Mouse (Mus musculus): ENCODE measurements around the gene Gm21970. TPM values are rescaled to one million over a fixed set of nuclear protein-coding genes. Genes with fewer than 3 reads are reported as not detected.

Gm21970 gene
- polyA plus RNA-seq, 1 experiment: not detected

DNA sequence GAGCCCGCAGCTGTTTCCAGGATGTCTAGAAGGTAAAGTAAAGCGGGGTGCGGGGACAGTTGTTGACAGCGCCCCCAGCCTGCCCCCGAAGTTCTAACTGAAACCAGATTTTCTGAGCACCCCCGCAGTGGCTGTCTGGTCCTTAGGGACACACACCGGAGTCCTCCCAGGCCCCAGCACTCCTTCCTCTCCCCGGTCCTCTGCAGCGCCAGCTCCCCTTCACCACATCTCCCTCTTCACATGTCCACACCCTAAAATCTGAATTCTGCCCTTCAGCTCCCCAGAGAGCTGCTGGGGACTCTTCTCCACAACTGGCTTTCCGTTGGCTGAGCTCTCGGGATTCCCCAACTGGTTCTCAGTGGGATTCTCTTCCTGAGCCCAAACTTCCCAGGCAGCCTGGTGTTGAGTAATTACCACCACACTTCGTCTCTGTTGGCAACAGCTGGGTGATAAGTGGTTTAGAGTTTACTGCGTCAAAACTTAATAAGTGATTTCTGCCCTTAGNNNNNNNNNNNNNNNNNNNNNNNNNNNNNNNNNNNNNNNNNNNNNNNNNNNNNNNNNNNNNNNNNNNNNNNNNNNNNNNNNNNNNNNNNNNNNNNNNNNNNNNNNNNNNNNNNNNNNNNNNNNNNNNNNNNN is 15.2 kb downstream of the Gm21970 start:
- Histone ChIP-seq H3K4me3 (ENCODE audit: insufficient read depth, low read length) (peak overlapping the region; percentile 79), H3K4me1 (ENCODE audit: control insufficient read depth, insufficient read depth, low read length) (peaks cover 40% of the 10 kb centered on the region), H3K27ac (ENCODE audit: insufficient read depth, low read depth, low read length) (peak overlapping the region; percentile 99)
- no peak for TF ChIP-seq POLR2A (IDR thresholded peaks at IDR 0.05; ENCODE audit: borderline replicate concordance, low read depth, low read length)
- no peak for TF ChIP-seq CTCF (IDR thresholded peaks at IDR 0.05; ENCODE audit: low read depth, low read length)

GRCm38 (mm10) chr16:91413102-91413844 is 21.8 kb downstream of the Gm21970 start:
- H3K4me1 ChIP-seq (ENCODE audit: control insufficient read depth, insufficient read depth, low read length): peaks cover 77% of the 10 kb centered on the region
- TF ChIP-seq POLR2A (IDR thresholded peaks at IDR 0.05; ENCODE audit: borderline replicate concordance, low read depth, low read length): no peak
- TF ChIP-seq CTCF (IDR thresholded peaks at IDR 0.05; ENCODE audit: low read depth, low read length): no peak
- no peak overlapping the region for H3K4me3 ChIP-seq (ENCODE audit: insufficient read depth, low read length)
- peak overlapping the region; percentile 78 for H3K27ac ChIP-seq (ENCODE audit: insufficient read depth, low read depth, low read length)

DNA sequence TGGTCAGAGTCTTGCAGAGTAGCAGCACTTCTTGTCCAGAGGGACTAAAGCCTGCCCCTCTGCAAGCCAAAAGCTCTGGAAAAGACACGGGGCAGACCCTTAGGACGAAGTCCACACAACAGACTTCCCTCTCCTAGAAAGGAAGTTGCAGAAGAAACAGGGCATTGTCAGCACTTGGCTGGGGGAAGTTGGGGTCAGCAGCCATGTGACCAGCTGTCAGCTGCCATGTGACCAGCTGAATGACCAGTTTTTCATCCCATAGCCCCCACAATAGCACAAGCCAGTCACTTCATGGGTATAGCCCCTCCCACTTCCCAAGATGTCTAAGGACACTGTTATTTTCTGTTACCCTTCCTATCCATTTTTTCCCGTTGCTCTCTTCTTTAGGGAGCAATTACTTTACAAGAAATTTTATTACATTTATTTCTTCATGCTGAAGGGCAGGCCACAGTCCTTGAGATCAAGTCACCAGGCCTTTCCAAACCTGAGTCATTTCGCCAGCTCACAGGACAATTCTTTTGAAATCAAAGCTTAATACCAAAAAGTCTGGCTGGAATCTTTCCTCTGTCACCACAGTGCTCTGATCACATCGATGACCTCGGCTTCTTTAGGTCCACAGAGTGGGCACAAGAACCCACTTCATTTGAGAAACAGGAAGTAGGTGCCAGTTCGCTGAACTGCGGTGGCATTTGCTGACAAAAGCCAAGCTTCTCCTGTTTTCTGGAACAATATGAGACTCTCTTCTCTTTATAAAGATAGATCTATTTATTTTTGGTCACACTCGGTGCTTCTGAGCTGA is 24.1 kb downstream of the Gm21970 start:
- Histone ChIP-seq H3K4me3 (ENCODE audit: insufficient read depth, low read length) (no peak overlapping the region), H3K4me1 (ENCODE audit: control insufficient read depth, insufficient read depth, low read length) (peaks cover 60% of the 10 kb centered on the region), H3K27ac (ENCODE audit: insufficient read depth, low read depth, low read length) (peak overlapping the region; percentile 99)
- TF ChIP-seq CTCF (IDR thresholded peaks at IDR 0.05; ENCODE audit: low read depth, low read length) (no peak), POLR2A (IDR thresholded peaks at IDR 0.05; ENCODE audit: borderline replicate concordance, low read depth, low read length) (no peak)

DNA sequence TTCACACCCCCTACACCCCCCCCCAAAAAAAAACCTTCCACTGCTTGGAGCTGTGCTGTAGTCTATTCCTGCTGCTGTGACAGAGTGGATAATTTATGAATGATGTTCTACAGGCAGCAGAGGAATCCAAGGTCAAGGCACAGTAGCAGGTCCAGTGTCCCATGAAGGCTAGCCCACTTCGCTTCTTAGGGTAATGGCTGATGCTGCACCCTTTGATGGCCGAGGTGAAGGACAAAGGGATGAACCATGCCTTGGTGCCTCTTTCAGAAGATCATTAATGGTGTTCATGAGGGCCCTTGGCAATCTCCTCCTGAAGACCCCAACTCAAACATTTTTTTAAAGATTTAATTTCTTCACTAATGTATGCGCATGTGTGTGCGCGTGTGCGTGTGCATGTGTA is 24.8 kb downstream of the Gm21970 start:
- peaks cover 53% of the 10 kb centered on the region for H3K4me1 ChIP-seq (ENCODE audit: control insufficient read depth, insufficient read depth, low read length)
- no peak for TF ChIP-seq POLR2A (IDR thresholded peaks at IDR 0.05; ENCODE audit: borderline replicate concordance, low read depth, low read length)
- no peak for TF ChIP-seq CTCF (IDR thresholded peaks at IDR 0.05; ENCODE audit: low read depth, low read length)
- H3K27ac ChIP-seq (ENCODE audit: insufficient read depth, low read depth, low read length): peak overlapping the region; percentile 99
- H3K4me3 ChIP-seq (ENCODE audit: insufficient read depth, low read length): no peak overlapping the region

- Histone ChIP-seq H3K4me1 (ENCODE audit: control insufficient read depth, insufficient read depth, low read length) (peaks cover 48% of the 10 kb centered on the region), H3K4me3 (ENCODE audit: insufficient read depth, low read length) (no peak overlapping the region), H3K27ac (ENCODE audit: insufficient read depth, low read depth, low read length) (peak overlapping the region; percentile 99)
- TF ChIP-seq CTCF (IDR thresholded peaks at IDR 0.05; ENCODE audit: low read depth, low read length) (no peak), POLR2A (IDR thresholded peaks at IDR 0.05; ENCODE audit: borderline replicate concordance, low read depth, low read length) (no peak)
Measured at GRCm38 (mm10) chr16:91416938-91417337, 25.4 kb downstream of the Gm21970 start.

DNA sequence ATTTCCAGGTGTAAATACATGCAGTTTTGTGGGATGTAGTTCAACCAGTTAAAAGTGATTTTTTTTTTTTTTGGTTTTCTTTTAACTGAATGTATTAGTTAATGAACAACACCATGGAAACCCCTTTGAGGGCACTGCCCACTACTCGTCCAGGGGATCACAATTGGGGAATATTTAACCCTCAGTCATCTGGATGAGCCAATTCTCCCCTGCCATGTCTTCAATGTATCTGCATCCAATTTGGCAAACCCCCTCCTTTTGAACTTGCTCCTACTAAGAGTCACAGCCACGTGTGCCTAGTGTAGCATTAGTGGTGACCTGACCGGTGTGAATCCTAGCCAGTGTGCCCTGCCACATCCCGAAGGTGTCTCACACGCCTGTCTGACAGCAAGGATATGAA is 27.0 kb downstream of the Gm21970 start:
- Histone ChIP-seq H3K4me1 (ENCODE audit: control insufficient read depth, insufficient read depth, low read length) (peaks cover 33% of the 10 kb centered on the region), H3K4me3 (ENCODE audit: insufficient read depth, low read length) (no peak overlapping the region), H3K27ac (ENCODE audit: insufficient read depth, low read depth, low read length) (no peak overlapping the region)
- TF ChIP-seq CTCF (IDR thresholded peaks at IDR 0.05; ENCODE audit: low read depth, low read length): no peak
- TF ChIP-seq POLR2A (IDR thresholded peaks at IDR 0.05; ENCODE audit: borderline replicate concordance, low read depth, low read length): no peak

DNA sequence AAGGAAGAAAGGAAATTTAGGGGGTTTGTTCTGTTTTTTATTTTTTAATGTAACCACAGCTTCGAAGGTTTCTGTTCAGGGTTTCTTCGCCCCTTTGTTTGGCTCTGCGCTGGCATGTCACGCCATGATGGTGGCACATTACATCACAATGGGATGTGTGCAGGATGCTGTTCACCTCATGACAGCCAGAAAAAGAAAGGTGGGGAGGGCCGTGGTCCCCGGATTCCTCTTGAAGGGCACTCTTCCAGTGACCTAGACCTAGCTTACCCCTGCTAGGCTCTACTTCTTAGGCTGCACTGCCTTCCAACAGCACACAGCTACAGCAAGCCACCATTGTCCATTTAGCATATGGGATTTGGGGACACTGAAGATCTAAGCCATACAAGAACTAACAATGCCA is 34.3 kb downstream of the Gm21970 start:
- H3K4me1 ChIP-seq (ENCODE audit: control insufficient read depth, insufficient read depth, low read length): peaks cover 3% of the 10 kb centered on the region; the same call in 1 of the 2 replicates
- no peak overlapping the region for H3K4me3 ChIP-seq (ENCODE audit: insufficient read depth, low read length)
- TF ChIP-seq POLR2A (IDR thresholded peaks at IDR 0.05; ENCODE audit: borderline replicate concordance, low read depth, low read length): no peak
- TF ChIP-seq CTCF (IDR thresholded peaks at IDR 0.05; ENCODE audit: low read depth, low read length): no peak

GRCm38 (mm10) chr16:91426586-91426985 is 35.1 kb downstream of the Gm21970 start:
- no peak for TF ChIP-seq POLR2A (IDR thresholded peaks at IDR 0.05; ENCODE audit: borderline replicate concordance, low read depth, low read length)
- no peak for TF ChIP-seq CTCF (IDR thresholded peaks at IDR 0.05; ENCODE audit: low read depth, low read length)
- no peak overlapping the region for H3K4me3 ChIP-seq (ENCODE audit: insufficient read depth, low read length)
- peaks cover 3% of the 10 kb centered on the region; the same call in 1 of the 2 replicates for H3K4me1 ChIP-seq (ENCODE audit: control insufficient read depth, insufficient read depth, low read length)
- H3K27ac ChIP-seq (ENCODE audit: insufficient read depth, low read depth, low read length): no peak overlapping the region

More for the DNA sequence above, 34.3 kb downstream of the Gm21970 start:
- no peak overlapping the region for H3K27ac ChIP-seq (ENCODE audit: insufficient read depth, low read depth, low read length)

DNA sequence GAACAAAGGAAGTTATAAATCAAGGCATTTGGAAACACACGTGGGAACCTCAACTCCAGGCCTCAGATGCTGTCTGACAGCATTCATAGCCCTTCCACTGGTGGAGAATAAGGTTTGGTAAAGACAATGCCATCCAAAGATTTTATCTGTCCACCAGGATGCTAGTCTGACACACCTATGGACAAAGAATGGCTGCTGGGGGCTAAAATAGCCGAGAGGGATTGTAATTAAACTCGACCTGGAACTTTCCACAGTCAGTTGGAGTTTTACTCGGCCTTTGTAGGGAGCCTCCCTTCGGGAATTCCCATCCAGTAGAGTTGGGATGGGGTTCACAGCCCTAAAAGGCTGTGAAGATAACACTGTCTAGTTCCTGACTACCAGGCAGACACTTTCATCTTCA is 35.9 kb downstream of the Gm21970 start:
- Histone ChIP-seq H3K4me3 (ENCODE audit: insufficient read depth, low read length) (no peak overlapping the region), H3K4me1 (ENCODE audit: control insufficient read depth, insufficient read depth, low read length) (peaks cover 3% of the 10 kb centered on the region; the same call in 1 of the 2 replicates), H3K27ac (ENCODE audit: insufficient read depth, low read depth, low read length) (no peak overlapping the region)
- TF ChIP-seq POLR2A (IDR thresholded peaks at IDR 0.05; ENCODE audit: borderline replicate concordance, low read depth, low read length) (no peak), CTCF (IDR thresholded peaks at IDR 0.05; ENCODE audit: low read depth, low read length) (no peak)
